Mouse (Mus musculus) liver, embryonic 14.5 days (tissue): ENCODE measurements around the gene Gm20481. TPM values are rescaled to one million over a fixed set of nuclear protein-coding genes. Genes with fewer than 3 reads are reported as not detected.
"Not testable (repeated sequence)": the region's sequence is repeated elsewhere in the genome, so short reads cannot be mapped to it uniquely, and the experiment has no call there.

Experiments used
- ATAC-seq: fragments of 200-750 bp; cut with Nextera tagmentation; 2 replicates; pipeline ENCODE4 v1.8.0; 2017; ENCODE audit warnings: moderate number of reproducible peaks, mild to moderate bottlenecking, moderate library complexity; ENCODE audit not compliant: insufficient read depth
- DNase-seq, 3 experiments: peaks; one replicate each; pipeline ENCODE4 v3.0.0-alpha.2; 2012 to 2013; ENCODE audit warnings: low read depth in 3 of 3, low spot score in 3 of 3
- H3K27ac ChIP-seq: fragments of 300-500 bp; sonication (generic); 2 replicates; pipeline ENCODE4 v1.5.1; 2014; ENCODE audit warnings: moderate library complexity, mild to moderate bottlenecking, control low read depth, inconsistent platforms
- H3K27me3 ChIP-seq: fragments of 300-500 bp; sonication (generic); 2 replicates; pipeline ENCODE4 v1.6.1; 2014; ENCODE audit warnings: mild to moderate bottlenecking, low read length, moderate library complexity; ENCODE audit not compliant: control insufficient read depth, insufficient read depth
- H3K36me3 ChIP-seq: fragments of 300-500 bp; sonication (generic); replicated peaks from 2 replicates; pipeline ENCODE4 v1.6.1; 2014; ENCODE audit warnings: low read depth; ENCODE audit not compliant: control insufficient read depth, insufficient read depth
- H3K4me1 ChIP-seq, 2 experiments: fragments of 200-500 bp in 1 of 2; fragments of 300-500 bp in 1 of 2; sonication (generic) in 1 of 2; replicated peaks; 2 replicates each; pipeline ENCODE4 v1.6.1; 2012 to 2014; ENCODE audit warnings: antibody characterized with exemption in 1 of 2, inconsistent platforms in 1 of 2, low read length in 1 of 2; ENCODE audit not compliant: control insufficient read depth in 2 of 2, insufficient read depth in 2 of 2
- H3K4me2 ChIP-seq: fragments of 300-500 bp; sonication (generic); 2 replicates; pipeline ENCODE4 v1.6.1; 2014; ENCODE audit warnings: low read depth, mild to moderate bottlenecking, control low read depth, moderate library complexity
- H3K4me3 ChIP-seq, 2 experiments: fragments of 200-500 bp in 1 of 2; fragments of 300-500 bp in 1 of 2; sonication (generic) in 1 of 2; 2 replicates each; pipeline ENCODE4 v1.5.1; 2012 to 2014; ENCODE audit warnings: low read depth in 2 of 2, low read length in 2 of 2, mild to moderate bottlenecking in 2 of 2, control low read depth in 1 of 2, inconsistent platforms in 1 of 2, moderate library complexity in 1 of 2; ENCODE audit not compliant: insufficient read depth in 1 of 2
- H3K9ac ChIP-seq: fragments of 300-500 bp; sonication (generic); replicated peaks from 2 replicates; pipeline ENCODE4 v1.6.1; 2014; ENCODE audit warnings: mild to moderate bottlenecking, control low read depth, moderate library complexity
- H3K9me3 ChIP-seq: fragments of 300-500 bp; sonication (generic); 2 replicates; pipeline ENCODE4 v1.6.1; 2016; ENCODE audit warnings: low read length, mixed read lengths; ENCODE audit not compliant: control insufficient read depth
- CTCF ChIP-seq: IDR thresholded peaks from 2 replicates; pipeline ENCODE4 v1.5.1; 2016; ENCODE audit warnings: antibody characterized with exemption, low read depth, control low read depth
- EP300 ChIP-seq: IDR thresholded peaks from 2 replicates; pipeline ENCODE4 v1.6.1; 2016; ENCODE audit warnings: antibody characterized with exemption, low read depth
- WGBS: fragments of 180-500 bp; shearing (Covaris S2); extraction: QIAGEN DNeasy Blood & Tissue Kit; methylation state at CpG from one replicate; pipeline ENCODE4 v1.1.7; 2014; ENCODE audit not compliant: insufficient replicate concordance; 5-methylcytosine and 5-hydroxymethylcytosine counted together
- polyA plus RNA-seq, 2 experiments: library from polyadenylated mRNA; depleted of rRNA in 1 of 2; stranded (reverse) in 1 of 2; unstranded in 1 of 2; fragments of >200 nt; fragmentation: Nextera tagmentation in 1 of 2; extraction: Ambion mirVana in 1 of 2; gene quantifications; 2 replicates each; pipeline versions ENCODE4 v1.2.1 to v1.2.3; 2012 to 2014

Gm20481 gene
- polyA plus RNA-seq, 2 experiments: not detected

DNA sequence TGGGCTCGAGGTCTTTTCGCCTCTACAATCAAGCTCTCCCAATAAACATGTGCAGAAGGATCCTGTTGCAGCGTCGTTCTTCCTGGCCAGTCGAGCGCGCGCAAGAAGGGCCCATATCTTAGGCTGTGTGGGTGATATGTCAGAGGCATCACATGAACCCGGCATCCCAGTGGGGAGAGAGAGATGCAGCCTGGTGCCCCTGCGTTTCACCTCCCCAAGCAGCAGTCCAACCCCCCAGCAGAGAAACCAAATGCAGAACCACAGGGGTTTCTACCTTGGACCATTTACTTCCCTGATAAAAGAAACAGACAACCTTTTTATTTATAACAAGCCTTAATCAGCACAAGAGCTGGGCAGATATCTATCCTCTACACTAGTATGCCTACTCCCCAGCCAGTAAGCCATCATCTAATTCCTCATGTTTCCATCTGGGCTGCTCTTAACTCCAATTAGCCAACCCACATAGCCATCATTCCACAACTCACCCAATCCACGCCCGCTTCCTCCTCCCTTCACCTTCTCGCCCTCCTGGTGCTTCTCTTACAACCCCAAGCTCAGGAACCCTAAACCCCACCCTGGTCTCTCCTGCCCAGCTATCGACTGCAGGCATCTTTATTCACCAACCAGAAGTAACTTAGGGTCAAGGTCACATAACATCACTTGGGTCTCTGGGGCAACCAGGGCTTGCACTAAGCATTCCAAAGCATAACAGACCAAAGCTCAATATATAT, 26.9 kb downstream of the Gm20481 start:
- TF ChIP-seq CTCF (no peak), EP300 (no peak)
- WGBS: 58% methylated on average over 12 of the region's 14 CpGs
- peak overlapping the region; percentile 93 for H3K9ac ChIP-seq
- H3K36me3 ChIP-seq: peaks cover 23% of the 10 kb centered on the region
- DNase-seq: peak in 1 of 3 experiments; percentile 48
- peak overlapping the region; percentile 50 to 89 for H3K4me3 ChIP-seq
- H3K27me3 ChIP-seq: no peaks in the 10 kb centered on the region
- H3K27ac ChIP-seq: peak overlapping the region; percentile 1; the same call in 1 of the 2 replicates
- H3K4me1 ChIP-seq: peaks cover 21 to 26% of the 10 kb centered on the region in 2 experiments
- no peak for ATAC-seq
- H3K4me2 ChIP-seq: peak overlapping the region; percentile 88
- no peaks in the 10 kb centered on the region for H3K9me3 ChIP-seq

DNA sequence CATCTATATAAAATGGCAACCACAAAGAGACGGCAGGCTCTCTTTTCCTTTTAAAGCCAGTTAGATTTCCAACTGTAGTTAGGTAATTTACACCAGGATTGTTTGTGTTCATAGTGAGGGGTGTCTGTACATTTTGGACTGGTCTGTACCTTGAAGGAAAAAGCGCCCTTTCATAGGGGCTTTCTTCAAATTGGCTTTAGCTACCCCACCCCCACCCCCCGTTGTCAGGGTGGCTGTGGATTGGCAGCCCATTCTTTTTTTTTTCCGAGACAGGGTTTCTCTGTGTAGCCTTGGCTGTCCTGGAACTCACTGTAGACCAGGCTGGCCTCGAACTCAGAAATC, 27.4 kb downstream of the Gm20481 start:
- H3K9ac ChIP-seq: peak overlapping the region; percentile 93
- peak overlapping the region; percentile 3; the same call in 1 of the 2 replicates for H3K27ac ChIP-seq
- peaks cover 21 to 26% of the 10 kb centered on the region in 2 experiments for H3K4me1 ChIP-seq
- peak overlapping the region; percentile 89 to 95 for H3K4me3 ChIP-seq
- ATAC-seq (no peak), DNase-seq (no peak)
- 59% methylated on average over 5 of the region's 5 CpGs for WGBS
- TF ChIP-seq CTCF (no peak), EP300 (no peak)
- H3K9me3 ChIP-seq: no peaks in the 10 kb centered on the region
- H3K4me2 ChIP-seq: peak overlapping the region; percentile 88
- no peaks in the 10 kb centered on the region for H3K27me3 ChIP-seq
- H3K36me3 ChIP-seq: peaks cover 23% of the 10 kb centered on the region

DNA sequence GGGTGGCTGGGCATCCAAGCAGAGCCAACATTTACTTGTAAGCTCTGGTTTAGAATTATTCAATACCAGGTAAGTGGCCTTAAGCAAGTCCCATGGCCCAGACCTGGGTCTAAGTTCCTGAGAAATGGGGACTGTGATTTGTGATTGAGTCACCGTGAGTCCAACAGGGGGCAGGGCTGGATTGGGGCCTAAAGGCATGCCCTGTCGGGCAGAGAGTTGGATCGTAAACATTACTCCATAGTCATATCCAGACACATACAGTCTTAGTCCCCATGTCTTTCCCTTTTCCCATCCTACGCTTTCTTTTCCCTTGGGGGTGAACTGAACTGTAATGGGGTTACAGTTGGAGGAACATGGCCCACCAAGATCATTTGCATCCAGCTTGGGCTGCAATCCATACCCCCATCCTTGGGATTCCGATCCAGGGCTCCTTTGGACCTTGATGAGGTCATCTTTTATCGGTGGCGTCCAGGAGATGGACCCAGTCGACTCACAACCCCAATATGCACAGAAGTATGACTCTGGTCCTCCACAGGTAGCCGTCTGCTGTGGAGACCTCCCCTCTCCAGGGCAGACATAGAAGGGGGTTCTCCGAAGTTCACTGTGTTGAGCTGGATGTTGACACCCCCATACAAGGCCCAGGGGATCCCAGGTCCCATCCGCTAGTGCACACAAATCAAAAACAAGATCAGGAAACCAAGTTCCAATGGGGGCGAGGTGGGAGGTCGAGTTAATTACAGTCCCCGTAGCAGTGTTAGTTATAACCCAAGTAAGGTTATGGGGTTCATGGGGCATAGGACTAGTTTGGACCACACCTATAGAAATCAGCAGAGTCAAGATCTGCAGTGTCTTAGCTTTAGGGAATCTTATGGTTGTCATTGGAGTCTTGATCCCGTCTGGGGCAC, 29.1 kb downstream of the Gm20481 start:
- Histone ChIP-seq H3K9me3 (no peaks in the 10 kb centered on the region), H3K4me3 (peak overlapping the region; percentile 89 to 95), H3K4me2 (peak overlapping the region; percentile 88), H3K9ac (peak overlapping the region; percentile 93), H3K27ac (peak overlapping the region; percentile 93), H3K4me1 (peaks cover 30 to 40% of the 10 kb centered on the region in 2 experiments), H3K36me3 (peaks cover 23% of the 10 kb centered on the region), H3K27me3 (no peaks in the 10 kb centered on the region)
- DNase-seq (no peak), ATAC-seq (no peak)
- no peak for TF ChIP-seq EP300
- TF ChIP-seq CTCF: peak; percentile 22; the same call in 1 of the 2 replicates
- WGBS: 68% methylated on average over 15 of the region's 15 CpGs

DNA sequence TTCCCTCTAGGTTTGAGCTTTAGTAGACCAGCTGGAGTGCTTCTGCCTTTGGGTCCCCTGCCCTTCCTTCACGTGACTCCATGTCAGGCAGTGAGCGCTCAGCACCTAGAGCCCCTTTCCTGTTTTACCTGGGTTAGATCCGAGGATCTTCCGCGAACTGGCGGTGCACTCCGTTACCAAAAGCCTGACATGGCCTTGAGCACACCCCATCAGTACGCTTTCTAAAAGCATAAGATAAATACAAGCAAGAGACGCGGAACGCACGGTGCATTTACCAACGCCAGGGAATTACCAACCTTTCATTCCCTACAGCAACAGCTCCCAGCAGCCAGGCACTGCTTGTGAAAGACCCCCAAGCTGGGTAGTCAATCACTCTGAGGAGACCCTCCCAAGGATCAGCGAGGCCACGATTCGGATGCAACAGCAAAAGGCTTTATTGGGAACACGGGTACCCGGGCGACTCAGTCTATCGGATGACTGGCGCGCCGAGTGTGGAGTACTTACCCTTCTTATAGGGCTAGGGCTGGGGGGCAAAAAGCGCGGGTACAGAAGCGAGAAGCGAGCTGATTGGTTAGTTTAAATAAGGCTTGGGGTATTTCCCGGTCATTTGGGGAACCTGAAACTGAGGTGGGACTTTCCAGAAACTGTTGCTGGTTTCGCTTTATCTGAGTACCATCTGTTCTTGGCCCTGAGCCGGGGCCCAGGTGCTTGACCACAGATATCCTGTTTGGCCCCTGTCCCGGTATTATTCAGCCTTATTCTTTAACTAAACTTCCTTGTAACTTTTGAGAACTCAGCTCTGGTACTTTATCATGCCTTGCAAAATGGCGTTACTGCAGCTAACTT, 30.4 kb downstream of the Gm20481 start:
- peaks cover 35 to 47% of the 10 kb centered on the region in 2 experiments for H3K4me1 ChIP-seq

More for the DNA sequence above, 30.4 kb downstream of the Gm20481 start:
- Histone ChIP-seq H3K36me3 (peaks cover 36% of the 10 kb centered on the region), H3K9ac (peak overlapping the region; percentile 93), H3K4me2 (peak overlapping the region; percentile 88), H3K4me3 (peak overlapping the region; percentile 89 to 95), H3K27ac (peak overlapping the region; percentile 93)
- H3K9me3 ChIP-seq, H3K27me3 ChIP-seq: not testable (repeated sequence)
- ATAC-seq (peak; percentile 53), DNase-seq (peak in 2 of 3 experiments; percentile 51 to 69)
- WGBS: 3% methylated on average over 29 of the region's 32 CpGs
